Mouse (Mus musculus) liver, embryonic 15.5 days (tissue): ENCODE results near the gene Ddhd1. TPM values are rescaled to one million over a fixed set of nuclear protein-coding genes. Genes with fewer than 3 reads are reported as not detected.

Experiments used
- ATAC-seq: fragments of 200-750 bp; cut with Nextera tagmentation; 2 replicates; pipeline ENCODE4 v1.8.0; 2017; ENCODE audit warnings: moderate number of reproducible peaks, mild to moderate bottlenecking, moderate library complexity; ENCODE audit not compliant: insufficient read depth
- H3K27ac ChIP-seq: fragments of 300-500 bp; sonication (generic); replicated peaks from 2 replicates; pipeline ENCODE4 v1.5.1; 2015; ENCODE audit warnings: mild to moderate bottlenecking, inconsistent platforms
- H3K27me3 ChIP-seq: fragments of 300-500 bp; sonication (generic); 2 replicates; pipeline ENCODE4 v1.6.1; 2015; ENCODE audit warnings: mild to moderate bottlenecking, inconsistent platforms
- H3K36me3 ChIP-seq: fragments of 300-500 bp; sonication (generic); replicated peaks from 2 replicates; pipeline ENCODE4 v1.6.1; 2015; ENCODE audit warnings: moderate library complexity, mild to moderate bottlenecking, inconsistent platforms
- H3K4me1 ChIP-seq: fragments of 300-500 bp; sonication (generic); replicated peaks from 2 replicates; pipeline ENCODE4 v1.6.1; 2015; ENCODE audit warnings: inconsistent platforms
- H3K4me2 ChIP-seq: fragments of 300-500 bp; sonication (generic); 2 replicates; pipeline ENCODE4 v1.6.1; 2015; ENCODE audit warnings: moderate library complexity, mild to moderate bottlenecking, inconsistent platforms
- H3K4me3 ChIP-seq: fragments of 300-500 bp; sonication (generic); replicated peaks from 2 replicates; pipeline ENCODE4 v1.5.1; 2015; ENCODE audit warnings: mild to moderate bottlenecking, inconsistent platforms
- H3K9ac ChIP-seq: fragments of 300-500 bp; sonication (generic); 2 replicates; pipeline ENCODE4 v1.6.1; 2015; ENCODE audit warnings: moderate library complexity, mild to moderate bottlenecking, inconsistent platforms
- H3K9me3 ChIP-seq: fragments of 300-500 bp; sonication (generic); replicated peaks from 2 replicates; pipeline ENCODE4 v1.6.1; 2016; ENCODE audit warnings: inconsistent platforms
- WGBS: fragments of 180-500 bp; shearing (Covaris S2); methylation state at CpG from one replicate; pipeline ENCODE4 v1.1.7; 2015; ENCODE audit warnings: mixed read lengths; ENCODE audit not compliant: insufficient replicate concordance; 5-methylcytosine and 5-hydroxymethylcytosine counted together
- microRNA-seq: library from miRNA; unstranded; fragments of <30 nt; microRNA quantifications from one replicate; pipeline ENCODE4, GENCODE M21; 2016
- polyA plus RNA-seq: library from polyadenylated mRNA; unstranded; fragments of >200 nt; fragmentation: Nextera tagmentation; extraction: Ambion mirVana; gene quantifications from 2 replicates; pipeline ENCODE4 v1.2.1, GENCODE M21; 2015

The Ddhd1 gene
- polyA plus RNA-seq, 1 experiment from 2014 or later = 6.9 TPM

- H3K4me2 ChIP-seq = no peak overlapping the region
- H3K9me3 ChIP-seq = no peaks in the 10 kb centered on the region
- H3K4me3 ChIP-seq = no peak overlapping the region
- H3K36me3 ChIP-seq = no peaks in the 10 kb centered on the region
- no peaks in the 10 kb centered on the region for H3K27me3 ChIP-seq
- H3K4me1 ChIP-seq = no peaks in the 10 kb centered on the region
- WGBS = 58% methylated on average over 3 of the region's 3 CpGs
- no peak overlapping the region for H3K27ac ChIP-seq
- no peak overlapping the region for H3K9ac ChIP-seq
- no peak for ATAC-seq
Measured at GRCm38 (mm10) chr14:45548118-45548517, 109.8 kb downstream of the Ddhd1 start.

- H3K27ac ChIP-seq = no peak overlapping the region
- H3K4me3 ChIP-seq = no peak overlapping the region
- H3K36me3 ChIP-seq = no peaks in the 10 kb centered on the region
- H3K4me1 ChIP-seq = peaks cover 3% of the 10 kb centered on the region; the same call in 1 of the 2 replicates
- 60% methylated on average over 7 of the region's 7 CpGs for WGBS
- ATAC-seq = no peak
- H3K27me3 ChIP-seq = no peaks in the 10 kb centered on the region
- no peak overlapping the region for H3K4me2 ChIP-seq
- no peak overlapping the region for H3K9ac ChIP-seq
- no peaks in the 10 kb centered on the region for H3K9me3 ChIP-seq
Measured at GRCm38 (mm10) chr14:45544905-45545304, 113.0 kb downstream of the Ddhd1 start.

GRCm38 (mm10) chr14:45544026-45544425, 113.9 kb downstream of the Ddhd1 start:
- H3K4me3 ChIP-seq = no peak overlapping the region
- no peaks in the 10 kb centered on the region for H3K36me3 ChIP-seq
- no peak overlapping the region for H3K9ac ChIP-seq
- 60% methylated on average over 5 of the region's 6 CpGs for WGBS
- no peaks in the 10 kb centered on the region for H3K9me3 ChIP-seq
- H3K4me1 ChIP-seq = peaks cover 3% of the 10 kb centered on the region; the same call in 1 of the 2 replicates
- no peak overlapping the region for H3K27ac ChIP-seq
- H3K27me3 ChIP-seq = no peaks in the 10 kb centered on the region
- no peak for ATAC-seq
- H3K4me2 ChIP-seq = no peak overlapping the region

GRCm38 (mm10) chr14:45539659-45540468, 118.1 kb downstream of the Ddhd1 start:
- peak; percentile 58; the same call in 1 of the 2 replicates for ATAC-seq
- Histone ChIP-seq H3K27me3 (no peaks in the 10 kb centered on the region), H3K9me3 (no peaks in the 10 kb centered on the region), H3K4me3 (no peak overlapping the region), H3K4me1 (peaks cover 3% of the 10 kb centered on the region; the same call in 1 of the 2 replicates), H3K9ac (no peak overlapping the region), H3K4me2 (no peak overlapping the region), H3K27ac (no peak overlapping the region), H3K36me3 (no peaks in the 10 kb centered on the region)
- WGBS = 28% methylated on average over 12 of the region's 12 CpGs

Small RNA genes lying within 50 kb of the gene (microRNA-seq; reads per million reads assigned to microRNA genes)
- 22.8 reads per million, percentile 38 among the genes with 10 or more reads in this experiment for gene Mir5131

Other genes starting within 250 kb of the Ddhd1 start
- gene Fermt2, start 128.0 kb downstream of the Ddhd1 start, polyA plus RNA-seq = 31.1 and 32.9 TPM in 2 replicates